Mouse (Mus musculus): ENCODE results near the gene Psmd11. TPM values are rescaled to one million over a fixed set of nuclear protein-coding genes. Genes with fewer than 3 reads are reported as not detected.

The Psmd11 gene
- polyA plus RNA-seq, 1 experiment from 2014 or later, result 174 TPM

DNA sequence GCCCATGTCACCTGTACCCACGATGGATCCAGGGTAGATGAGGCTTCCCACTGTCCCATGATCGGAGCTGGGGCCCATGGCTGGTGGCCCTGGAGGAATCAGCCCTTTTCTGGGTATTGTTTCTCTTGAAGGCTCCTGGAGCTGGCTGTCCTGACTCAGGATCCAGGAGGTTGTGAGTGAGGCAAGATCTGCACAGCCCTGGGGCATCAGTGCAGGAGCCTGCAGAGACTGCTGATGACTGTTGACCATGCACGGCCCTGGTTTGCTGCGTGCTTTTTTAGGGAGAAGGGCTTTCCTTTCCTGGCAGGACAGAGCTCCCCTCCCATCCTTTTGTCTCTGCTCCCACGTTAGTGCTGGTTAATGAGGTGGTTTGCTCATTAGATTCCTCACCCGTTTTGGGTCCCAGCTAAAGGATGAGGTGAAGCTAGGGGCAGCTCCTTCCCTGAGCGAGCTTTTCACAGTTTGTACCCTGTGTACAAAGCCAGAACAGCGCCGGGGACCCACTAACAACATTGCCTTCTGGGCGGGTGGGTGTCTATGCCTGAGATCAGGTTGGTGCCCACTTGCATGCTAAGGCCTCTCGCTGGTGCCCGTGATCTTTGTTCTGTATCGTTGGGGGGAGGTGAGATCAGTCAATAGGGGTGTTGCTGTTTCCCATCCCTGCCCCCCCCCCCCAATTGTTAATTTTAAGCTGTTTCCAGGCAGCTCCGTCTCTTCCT lies 50.4 kb downstream of the Psmd11 start:
- no peak for ATAC-seq (ENCODE audit: insufficient number of reproducible peaks, insufficient read depth, low FRiP score, low read depth)
- H3K9me3 ChIP-seq (ENCODE audit: control insufficient read depth, low read length), result no peaks in the 10 kb centered on the region
- no peak overlapping the region for H3K4me3 ChIP-seq (ENCODE audit: control insufficient read depth in 1 of 2, insufficient read depth in 1 of 2, low read depth in 1 of 2, low read length in 2 of 2)
- H3K27me3 ChIP-seq (ENCODE audit: control insufficient read depth, insufficient read depth, low read length), result peaks cover 7% of the 10 kb centered on the region
- H3K36me3 ChIP-seq (ENCODE audit: control insufficient read depth, insufficient read depth, low read length), result peaks cover 8% of the 10 kb centered on the region
- H3K27ac ChIP-seq (replicated peaks in 1 of 2; ENCODE audit: control insufficient read depth in 1 of 2, insufficient read depth in 1 of 2, low read depth in 2 of 2, low read length in 2 of 2), result no peak overlapping the region
- no peak overlapping the region for H3K4me2 ChIP-seq (ENCODE audit: low read length)
- H3K4me1 ChIP-seq (ENCODE audit: control insufficient read depth in 2 of 2, insufficient read depth in 2 of 2, low read length in 2 of 2), result peaks cover 5 to 8% of the 10 kb centered on the region in 2 experiments; a peak in 3 of 4 replicates
- 80% methylated on average over 14 of the region's 14 CpGs for WGBS
- no peak overlapping the region for H3K9ac ChIP-seq (ENCODE audit: low read length)

- H3K4me3 ChIP-seq (ENCODE audit: control insufficient read depth in 1 of 2, insufficient read depth in 1 of 2, low read depth in 1 of 2, low read length in 2 of 2), result no peak overlapping the region
- no peak overlapping the region for H3K9ac ChIP-seq (ENCODE audit: low read length)
- ATAC-seq (ENCODE audit: insufficient number of reproducible peaks, insufficient read depth, low FRiP score, low read depth), result no peak
- H3K4me1 ChIP-seq (ENCODE audit: control insufficient read depth in 2 of 2, insufficient read depth in 2 of 2, low read length in 2 of 2), result peaks cover 5 to 8% of the 10 kb centered on the region in 2 experiments; a peak in 3 of 4 replicates
- no peaks in the 10 kb centered on the region for H3K9me3 ChIP-seq (ENCODE audit: control insufficient read depth, low read length)
- 69% methylated on average over 5 of the region's 5 CpGs for WGBS
- H3K27ac ChIP-seq (replicated peaks in 1 of 2; ENCODE audit: control insufficient read depth in 1 of 2, insufficient read depth in 1 of 2, low read depth in 2 of 2, low read length in 2 of 2), result no peak overlapping the region
- H3K4me2 ChIP-seq (ENCODE audit: low read length), result no peak overlapping the region
- H3K36me3 ChIP-seq (ENCODE audit: control insufficient read depth, insufficient read depth, low read length), result peaks cover 4% of the 10 kb centered on the region; the same call in 1 of the 2 replicates
- H3K27me3 ChIP-seq (ENCODE audit: control insufficient read depth, insufficient read depth, low read length), result peaks cover 7% of the 10 kb centered on the region
Observed at GRCm38 (mm10) chr11:80479425-80479824, 51.0 kb downstream of the Psmd11 start.

GRCm38 (mm10) chr11:80479906-80480866 lies 51.8 kb downstream of the Psmd11 start:
- H3K4me2 ChIP-seq (ENCODE audit: low read length), result no peak overlapping the region

GRCm38 (mm10) chr11:80481409-80482050 lies 53.1 kb downstream of the Psmd11 start:
- H3K4me3 ChIP-seq (ENCODE audit: control insufficient read depth in 1 of 2, insufficient read depth in 1 of 2, low read depth in 1 of 2, low read length in 2 of 2), result no peak overlapping the region
- H3K36me3 ChIP-seq (ENCODE audit: control insufficient read depth, insufficient read depth, low read length), result 0 out of 2 replicates have a peak, but pooled peaks cover 3% of the 10 kb centered on the region
- no peak overlapping the region for H3K27ac ChIP-seq (replicated peaks in 1 of 2; ENCODE audit: control insufficient read depth in 1 of 2, insufficient read depth in 1 of 2, low read depth in 2 of 2, low read length in 2 of 2)
- no peak overlapping the region for H3K9ac ChIP-seq (ENCODE audit: low read length)
- WGBS, result 83% methylated on average over 13 of the region's 13 CpGs
- ATAC-seq (ENCODE audit: insufficient number of reproducible peaks, insufficient read depth, low FRiP score, low read depth), result no peak
- no peaks in the 10 kb centered on the region for H3K9me3 ChIP-seq (ENCODE audit: control insufficient read depth, low read length)
- H3K4me2 ChIP-seq (ENCODE audit: low read length), result no peak overlapping the region
- peaks cover 16 to 18% of the 10 kb centered on the region in 2 experiments for H3K4me1 ChIP-seq (ENCODE audit: control insufficient read depth in 2 of 2, insufficient read depth in 2 of 2, low read length in 2 of 2)
- H3K27me3 ChIP-seq (ENCODE audit: control insufficient read depth, insufficient read depth, low read length), result peaks cover 7% of the 10 kb centered on the region

More at GRCm38 (mm10) chr11:80479906-80480866, 51.8 kb downstream of the Psmd11 start:
- no peak for ATAC-seq (ENCODE audit: insufficient number of reproducible peaks, insufficient read depth, low FRiP score, low read depth)
- Histone ChIP-seq H3K27me3 (ENCODE audit: control insufficient read depth, insufficient read depth, low read length) (peaks cover 7% of the 10 kb centered on the region), H3K27ac (replicated peaks in 1 of 2; ENCODE audit: control insufficient read depth in 1 of 2, insufficient read depth in 1 of 2, low read depth in 2 of 2, low read length in 2 of 2) (no peak overlapping the region), H3K9me3 (ENCODE audit: control insufficient read depth, low read length) (no peaks in the 10 kb centered on the region), H3K9ac (ENCODE audit: low read length) (no peak overlapping the region), H3K4me1 (ENCODE audit: control insufficient read depth in 2 of 2, insufficient read depth in 2 of 2, low read length in 2 of 2) (peaks cover 5 to 8% of the 10 kb centered on the region in 2 experiments; a peak in 3 of 4 replicates), H3K4me3 (ENCODE audit: control insufficient read depth in 1 of 2, insufficient read depth in 1 of 2, low read depth in 1 of 2, low read length in 2 of 2) (no peak overlapping the region), H3K36me3 (ENCODE audit: control insufficient read depth, insufficient read depth, low read length) (0 out of 2 replicates have a peak, but pooled peaks cover 3% of the 10 kb centered on the region)
- 83% methylated on average over 31 of the region's 31 CpGs for WGBS

GRCm38 (mm10) chr11:80482347-80482746 lies 53.9 kb downstream of the Psmd11 start:
- WGBS, result 87% methylated on average over 10 of the region's 10 CpGs

GRCm38 (mm10) chr11:80482921-80483320 lies 54.5 kb downstream of the Psmd11 start:
- peaks cover 12 to 14% of the 10 kb centered on the region in 2 experiments for H3K4me1 ChIP-seq (ENCODE audit: control insufficient read depth in 2 of 2, insufficient read depth in 2 of 2, low read length in 2 of 2)
- H3K9ac ChIP-seq (ENCODE audit: low read length), result no peak overlapping the region
- no peak overlapping the region for H3K27ac ChIP-seq (replicated peaks in 1 of 2; ENCODE audit: control insufficient read depth in 1 of 2, insufficient read depth in 1 of 2, low read depth in 2 of 2, low read length in 2 of 2)
- no peak for ATAC-seq (ENCODE audit: insufficient number of reproducible peaks, insufficient read depth, low FRiP score, low read depth)
- H3K27me3 ChIP-seq (ENCODE audit: control insufficient read depth, insufficient read depth, low read length), result peaks cover 7% of the 10 kb centered on the region
- H3K36me3 ChIP-seq (ENCODE audit: control insufficient read depth, insufficient read depth, low read length), result 0 out of 2 replicates have a peak, but pooled peaks cover 3% of the 10 kb centered on the region
- no peak overlapping the region for H3K4me3 ChIP-seq (ENCODE audit: control insufficient read depth in 1 of 2, insufficient read depth in 1 of 2, low read depth in 1 of 2, low read length in 2 of 2)
- no peak overlapping the region for H3K4me2 ChIP-seq (ENCODE audit: low read length)
- WGBS, result 95% methylated on average over 7 of the region's 7 CpGs
- H3K9me3 ChIP-seq (ENCODE audit: control insufficient read depth, low read length), result no peaks in the 10 kb centered on the region

More at GRCm38 (mm10) chr11:80482347-80482746, 53.9 kb downstream of the Psmd11 start:
- ATAC-seq (ENCODE audit: insufficient number of reproducible peaks, insufficient read depth, low FRiP score, low read depth), result no peak
- Histone ChIP-seq H3K9ac (ENCODE audit: low read length) (no peak overlapping the region), H3K4me3 (ENCODE audit: control insufficient read depth in 1 of 2, insufficient read depth in 1 of 2, low read depth in 1 of 2, low read length in 2 of 2) (no peak overlapping the region), H3K9me3 (ENCODE audit: control insufficient read depth, low read length) (no peaks in the 10 kb centered on the region), H3K27ac (replicated peaks in 1 of 2; ENCODE audit: control insufficient read depth in 1 of 2, insufficient read depth in 1 of 2, low read depth in 2 of 2, low read length in 2 of 2) (no peak overlapping the region), H3K4me1 (ENCODE audit: control insufficient read depth in 2 of 2, insufficient read depth in 2 of 2, low read length in 2 of 2) (peaks cover 18% of the 10 kb centered on the region in 2 experiments), H3K27me3 (ENCODE audit: control insufficient read depth, insufficient read depth, low read length) (peaks cover 7% of the 10 kb centered on the region), H3K4me2 (ENCODE audit: low read length) (no peak overlapping the region), H3K36me3 (ENCODE audit: control insufficient read depth, insufficient read depth, low read length) (0 out of 2 replicates have a peak, but pooled peaks cover 3% of the 10 kb centered on the region)

- H3K4me2 ChIP-seq (ENCODE audit: low read length), result no peak overlapping the region
- no peak overlapping the region for H3K27ac ChIP-seq (replicated peaks in 1 of 2; ENCODE audit: control insufficient read depth in 1 of 2, insufficient read depth in 1 of 2, low read depth in 2 of 2, low read length in 2 of 2)
- no peaks in the 10 kb centered on the region for H3K9me3 ChIP-seq (ENCODE audit: control insufficient read depth, low read length)
- 0 out of 2 replicates have a peak, but pooled peaks cover 3% of the 10 kb centered on the region for H3K36me3 ChIP-seq (ENCODE audit: control insufficient read depth, insufficient read depth, low read length)
- no peak for ATAC-seq (ENCODE audit: insufficient number of reproducible peaks, insufficient read depth, low FRiP score, low read depth)
- H3K4me1 ChIP-seq (ENCODE audit: control insufficient read depth in 2 of 2, insufficient read depth in 2 of 2, low read length in 2 of 2), result peaks cover 10 to 13% of the 10 kb centered on the region in 2 experiments
- WGBS, result 70% methylated on average over 6 of the region's 6 CpGs
- H3K9ac ChIP-seq (ENCODE audit: low read length), result no peak overlapping the region
- peaks cover 5% of the 10 kb centered on the region for H3K27me3 ChIP-seq (ENCODE audit: control insufficient read depth, insufficient read depth, low read length)
- H3K4me3 ChIP-seq (ENCODE audit: control insufficient read depth in 1 of 2, insufficient read depth in 1 of 2, low read depth in 1 of 2, low read length in 2 of 2), result no peak overlapping the region
Observed at GRCm38 (mm10) chr11:80483536-80484067, 55.2 kb downstream of the Psmd11 start.

Data from heart, embryonic 14.5 days (tissue).